Mouse (Mus musculus) hindbrain, embryonic 14.5 days (tissue): ENCODE data around the gene Dnal1. TPM values are rescaled to one million over a fixed set of nuclear protein-coding genes. Genes with fewer than 3 reads are reported as not detected.

Experiments used
- ATAC-seq: fragments of 200-750 bp; cut with Nextera tagmentation; 2 replicates; pipeline ENCODE4 v1.8.0; 2017; ENCODE audit warnings: moderate number of reproducible peaks, mild to moderate bottlenecking, moderate TSS enrichment, moderate library complexity; ENCODE audit not compliant: low FRiP score
- DNase-seq: peaks from one replicate; pipeline ENCODE4 v3.0.0-alpha.2; 2015; ENCODE audit warnings: low spot score
- H3K27ac ChIP-seq: fragments of 300-500 bp; sonication (generic); 2 replicates; pipeline ENCODE4 v1.5.1; 2014; ENCODE audit warnings: mild to moderate bottlenecking, moderate library complexity
- H3K27me3 ChIP-seq: fragments of 300-500 bp; sonication (generic); 2 replicates; pipeline ENCODE4 v1.6.1; 2014; ENCODE audit warnings: mild to moderate bottlenecking, low read length, mixed read lengths; ENCODE audit not compliant: control insufficient read depth, insufficient read depth
- H3K36me3 ChIP-seq: fragments of 300-500 bp; sonication (generic); replicated peaks from 2 replicates; pipeline ENCODE4 v1.6.1; 2014; ENCODE audit not compliant: control insufficient read depth, insufficient read depth
- H3K4me1 ChIP-seq: fragments of 300-500 bp; sonication (generic); replicated peaks from 2 replicates; pipeline ENCODE4 v1.6.1; 2014; ENCODE audit warnings: antibody characterized with exemption, low read length, mixed read lengths; ENCODE audit not compliant: control insufficient read depth, insufficient read depth
- H3K4me2 ChIP-seq: fragments of 300-500 bp; sonication (generic); replicated peaks from 2 replicates; pipeline ENCODE4 v1.6.1; 2014; ENCODE audit warnings: mild to moderate bottlenecking, moderate library complexity
- H3K4me3 ChIP-seq: fragments of 300-500 bp; sonication (generic); replicated peaks from 2 replicates; pipeline ENCODE4 v1.5.1; 2014; ENCODE audit warnings: mild to moderate bottlenecking, low read length
- H3K9ac ChIP-seq: fragments of 300-500 bp; sonication (generic); 2 replicates; pipeline ENCODE4 v1.6.1; 2014
- H3K9me3 ChIP-seq: fragments of 300-500 bp; sonication (generic); 2 replicates; pipeline ENCODE4 v1.6.1; 2016; ENCODE audit warnings: low read length; ENCODE audit not compliant: control insufficient read depth
- WGBS: fragments of 180-500 bp; shearing (Covaris S2); extraction: QIAGEN DNeasy Blood & Tissue Kit; methylation state at CpG from one replicate; pipeline ENCODE4 v1.1.7; 2014; 5-methylcytosine and 5-hydroxymethylcytosine counted together
- polyA plus RNA-seq: library from polyadenylated mRNA; unstranded; fragments of >200 nt; fragmentation: Nextera tagmentation; extraction: Ambion mirVana; gene quantifications from 2 replicates; pipeline ENCODE4 v1.2.1, GENCODE M21; 2014

Dnal1 gene
- polyA plus RNA-seq, 1 experiment from 2014 or later, result 6.3 TPM

DNA sequence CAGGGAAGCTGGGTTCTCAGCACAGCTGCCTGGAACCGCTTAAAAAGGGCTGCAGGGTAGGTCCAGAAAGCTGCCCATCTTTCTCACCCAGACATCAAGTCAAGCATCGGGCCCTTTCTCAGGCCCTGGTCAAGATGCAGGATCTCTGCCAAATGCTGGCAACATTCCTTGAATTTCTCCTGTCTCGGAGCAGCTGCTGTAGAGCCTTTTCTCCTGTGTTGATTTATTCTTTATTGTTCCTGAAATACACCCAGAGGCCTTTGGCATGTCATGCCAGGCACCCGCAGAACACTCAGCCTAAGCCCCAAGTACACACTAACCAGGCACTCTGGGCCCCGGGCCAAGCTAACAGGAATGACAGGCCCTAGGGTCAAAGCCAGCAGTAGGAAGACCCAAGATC is 72.8 kb downstream of the Dnal1 start:
- DNase-seq (peak; percentile 66), ATAC-seq (peak; percentile 55; the same call in 1 of the 2 replicates)
- Histone ChIP-seq H3K4me2 (no peak overlapping the region), H3K9me3 (no peaks in the 10 kb centered on the region), H3K27ac (no peak overlapping the region), H3K36me3 (no peaks in the 10 kb centered on the region), H3K27me3 (no peaks in the 10 kb centered on the region), H3K9ac (no peak overlapping the region), H3K4me1 (peaks cover 45% of the 10 kb centered on the region), H3K4me3 (no peak overlapping the region)
- 55% methylated on average over 5 of the region's 5 CpGs for WGBS

DNA sequence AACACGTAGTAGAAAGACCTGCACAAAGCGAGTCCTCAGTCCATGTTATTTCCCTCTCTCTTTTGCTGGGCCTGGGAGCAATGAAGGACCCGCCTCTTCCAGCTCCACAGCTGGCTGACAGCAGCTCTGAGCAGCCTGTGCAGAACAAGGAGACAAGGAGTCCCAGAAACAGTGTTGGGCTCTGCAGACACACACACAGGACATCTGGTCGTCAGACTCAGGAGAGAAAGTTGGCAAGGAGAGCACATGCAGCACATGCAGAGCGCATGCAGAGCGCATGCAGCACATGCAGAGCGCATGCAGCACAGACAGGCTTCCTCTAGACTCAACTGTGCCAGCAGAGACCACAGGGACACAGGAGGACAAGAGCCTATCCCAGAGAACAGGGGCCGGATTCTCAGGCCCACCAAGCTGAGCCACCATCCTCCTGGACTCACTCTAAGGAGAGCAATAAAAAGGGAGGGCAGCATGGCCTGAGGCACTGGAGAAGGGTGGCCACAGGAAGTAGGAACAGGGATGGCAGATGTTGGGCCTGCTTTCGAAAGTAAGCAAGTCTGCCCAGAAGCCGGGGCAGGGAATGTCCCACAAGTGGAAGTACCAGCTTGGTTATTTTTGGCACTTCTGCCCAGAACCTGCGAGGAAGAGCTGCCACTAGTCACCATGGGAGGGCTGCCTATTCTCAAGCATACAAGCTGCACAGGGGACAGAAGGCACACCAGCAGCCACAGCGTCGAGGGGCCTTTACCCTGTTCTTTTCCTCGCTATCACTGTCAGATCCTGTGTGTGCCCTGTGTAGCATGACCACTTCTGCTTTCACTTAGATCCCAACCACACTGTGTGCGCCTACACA is 73.8 kb downstream of the Dnal1 start:
- 66% methylated on average over 15 of the region's 15 CpGs for WGBS
- peaks cover 48% of the 10 kb centered on the region for H3K4me1 ChIP-seq
- no peaks in the 10 kb centered on the region for H3K27me3 ChIP-seq
- no peak overlapping the region for H3K9ac ChIP-seq
- H3K9me3 ChIP-seq, result no peaks in the 10 kb centered on the region
- ATAC-seq (no peak), DNase-seq (no peak)
- no peaks in the 10 kb centered on the region for H3K36me3 ChIP-seq
- H3K4me2 ChIP-seq, result no peak overlapping the region
- H3K4me3 ChIP-seq, result no peak overlapping the region
- peak overlapping the region; percentile 46; the same call in 1 of the 2 replicates for H3K27ac ChIP-seq

DNA sequence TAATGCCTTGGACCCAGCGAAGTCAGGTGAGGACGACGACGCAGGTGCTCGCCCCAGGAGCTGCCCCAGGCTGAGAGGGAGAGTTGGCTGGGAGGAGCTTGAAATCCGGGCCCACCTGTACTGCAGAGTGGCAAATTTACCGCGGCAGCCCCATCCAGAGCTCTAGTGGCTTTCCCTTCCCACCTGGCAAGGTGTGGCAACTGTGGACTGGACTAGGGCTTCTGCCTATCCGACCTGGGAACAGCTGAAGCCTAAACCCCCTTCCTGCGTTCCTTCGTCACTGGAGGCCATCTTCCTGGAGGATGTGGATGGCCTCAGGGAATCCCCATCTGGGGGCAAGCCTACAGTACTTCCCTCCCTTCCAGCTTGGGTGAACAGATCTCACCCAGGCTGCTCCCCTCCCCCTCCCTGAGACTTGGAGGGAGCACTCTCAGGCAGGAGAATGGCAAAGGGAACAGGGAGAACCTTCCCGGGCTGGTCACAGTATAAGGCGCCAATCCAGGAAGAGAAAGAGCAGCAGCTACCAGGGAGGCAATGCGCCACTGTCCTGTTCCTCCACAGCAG is 74.8 kb downstream of the Dnal1 start:
- Histone ChIP-seq H3K27ac (no peak overlapping the region), H3K9me3 (no peaks in the 10 kb centered on the region), H3K4me1 (peaks cover 48% of the 10 kb centered on the region), H3K9ac (no peak overlapping the region; the same call in 1 of the 2 replicates), H3K27me3 (no peaks in the 10 kb centered on the region), H3K4me2 (no peak overlapping the region), H3K4me3 (no peak overlapping the region), H3K36me3 (no peaks in the 10 kb centered on the region)
- DNase-seq (no peak), ATAC-seq (no peak)
- WGBS, result 74% methylated on average over 14 of the region's 14 CpGs

DNA sequence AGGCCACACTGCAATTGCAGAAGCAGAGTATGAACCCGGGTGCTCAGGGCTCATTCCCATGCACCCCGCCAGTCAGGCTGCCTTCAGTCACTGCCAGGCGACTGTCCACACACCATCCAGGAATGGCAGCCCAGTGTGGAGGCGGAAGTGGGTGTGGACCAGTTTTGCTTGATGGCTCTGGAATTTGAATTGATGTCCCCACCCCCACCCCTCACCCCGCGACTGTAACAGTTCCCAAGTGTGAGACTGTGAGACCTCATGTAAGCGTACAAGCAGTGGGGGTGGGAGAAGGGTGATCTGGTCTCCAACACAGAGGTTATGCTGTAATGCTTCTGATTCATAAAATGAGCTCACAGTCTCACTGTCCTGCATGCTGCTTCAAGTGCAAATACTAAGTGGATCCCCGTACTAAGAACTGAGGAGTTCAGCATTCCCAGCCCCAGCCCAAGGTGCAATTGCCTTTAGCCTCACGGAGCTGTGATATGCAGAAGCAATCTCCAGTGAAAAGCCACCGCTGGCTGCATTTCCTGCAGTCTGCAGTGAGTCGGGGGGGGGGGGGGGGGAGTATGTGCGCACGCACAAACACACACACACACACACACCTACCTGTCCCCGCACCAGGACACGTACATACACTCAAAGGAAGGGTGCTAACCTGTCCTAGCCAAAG is 76.1 kb downstream of the Dnal1 start:
- H3K9ac ChIP-seq, result no peak overlapping the region

DNA sequence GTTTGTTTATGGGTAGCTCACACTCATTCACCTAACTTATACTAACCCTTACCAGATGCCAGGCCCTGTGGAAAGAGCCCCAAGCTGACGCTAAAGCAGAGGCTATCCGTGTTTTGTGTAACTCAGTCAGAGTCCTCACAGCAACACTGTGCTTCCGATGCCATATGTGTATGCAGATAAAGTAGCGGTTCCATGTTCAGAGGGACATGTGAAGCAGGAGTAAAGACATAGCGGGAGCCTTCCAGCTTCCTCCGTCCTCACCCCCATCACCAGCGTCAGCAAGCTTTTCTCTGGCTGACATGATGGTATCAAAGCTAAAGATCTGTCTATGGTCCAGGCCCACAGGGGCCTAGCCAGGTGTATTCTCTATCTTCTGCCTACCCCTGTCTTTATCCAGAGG is 77.0 kb downstream of the Dnal1 start:
- peak overlapping the region; percentile 29; the same call in 1 of the 2 replicates for H3K9ac ChIP-seq
- H3K27me3 ChIP-seq, result no peaks in the 10 kb centered on the region
- H3K4me2 ChIP-seq, result peak overlapping the region; percentile 80
- no peak overlapping the region for H3K27ac ChIP-seq
- 66% methylated on average over 7 of the region's 7 CpGs for WGBS
- no peaks in the 10 kb centered on the region for H3K36me3 ChIP-seq
- no peaks in the 10 kb centered on the region for H3K9me3 ChIP-seq
- DNase-seq (no peak), ATAC-seq (no peak)
- peak overlapping the region; percentile 86; the same call in 1 of the 2 replicates for H3K4me3 ChIP-seq
- H3K4me1 ChIP-seq, result peaks cover 61% of the 10 kb centered on the region

More for the DNA sequence above, 76.1 kb downstream of the Dnal1 start:
- 47% methylated on average over 15 of the region's 15 CpGs for WGBS
- no peak overlapping the region for H3K4me3 ChIP-seq
- peaks cover 56% of the 10 kb centered on the region for H3K4me1 ChIP-seq
- H3K27ac ChIP-seq, result no peak overlapping the region
- H3K27me3 ChIP-seq, result no peaks in the 10 kb centered on the region
- no peaks in the 10 kb centered on the region for H3K36me3 ChIP-seq
- no peaks in the 10 kb centered on the region for H3K9me3 ChIP-seq
- DNase-seq (no peak), ATAC-seq (no peak)
- H3K4me2 ChIP-seq, result peak overlapping the region; percentile 80

DNA sequence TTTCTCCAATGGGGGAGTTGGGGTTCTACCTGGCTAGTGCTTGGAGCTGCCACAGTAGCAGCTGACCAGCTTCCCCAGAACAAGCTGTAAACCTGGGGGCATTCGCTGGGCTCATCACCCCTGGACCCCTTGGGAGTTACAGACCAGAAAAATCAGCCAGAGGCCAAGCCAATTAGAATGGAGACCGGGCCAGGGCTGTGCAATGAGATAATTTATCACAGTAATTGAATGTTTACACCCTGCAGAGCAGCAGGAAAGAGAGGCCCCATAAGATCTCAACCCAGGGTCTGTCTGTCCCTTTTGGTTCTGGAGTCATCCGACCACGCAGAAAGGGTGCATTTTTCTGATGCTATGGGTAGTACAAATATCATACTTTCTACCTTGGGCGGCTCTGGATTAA is 77.6 kb downstream of the Dnal1 start:
- 13% methylated on average over 5 of the region's 5 CpGs for WGBS
- H3K4me1 ChIP-seq, result peaks cover 64% of the 10 kb centered on the region

DNA sequence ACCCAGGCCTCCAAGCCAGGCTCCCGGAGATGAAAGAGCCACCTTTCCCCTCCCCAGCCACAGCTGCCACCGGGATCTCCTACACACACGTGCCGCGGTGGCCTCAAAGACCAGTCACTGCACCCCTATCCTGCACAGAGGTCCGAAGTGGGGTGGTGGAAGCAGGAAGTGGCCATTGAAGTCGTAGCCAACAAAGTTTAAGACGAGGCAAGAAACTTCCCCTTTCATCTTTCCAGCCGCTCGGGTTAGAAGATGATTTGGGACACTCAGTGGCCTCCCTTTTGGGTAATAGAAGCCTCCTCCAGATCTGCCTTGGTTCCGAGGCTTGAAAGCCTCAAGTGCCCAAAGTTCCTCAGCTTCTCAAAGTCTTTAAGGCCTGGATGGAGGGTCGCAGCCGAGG is 78.1 kb downstream of the Dnal1 start:
- Histone ChIP-seq H3K27me3 (no peaks in the 10 kb centered on the region), H3K9ac (peak overlapping the region; percentile 92), H3K36me3 (no peaks in the 10 kb centered on the region), H3K4me1 (peaks cover 64% of the 10 kb centered on the region), H3K27ac (peak overlapping the region; percentile 95; the same call in 1 of the 2 replicates), H3K4me3 (peak overlapping the region; percentile 86), H3K9me3 (no peaks in the 10 kb centered on the region), H3K4me2 (peak overlapping the region; percentile 80)
- ATAC-seq (no peak), DNase-seq (no peak)
- 2% methylated on average over 13 of the region's 13 CpGs for WGBS

More for the DNA sequence above, 77.6 kb downstream of the Dnal1 start:
- H3K27ac ChIP-seq, result no peak overlapping the region
- no peak for ATAC-seq
- H3K9me3 ChIP-seq, result no peaks in the 10 kb centered on the region
- peak overlapping the region; percentile 80 for H3K4me2 ChIP-seq
- no peak for DNase-seq
- H3K27me3 ChIP-seq, result no peaks in the 10 kb centered on the region
- H3K36me3 ChIP-seq, result no peaks in the 10 kb centered on the region
- peak overlapping the region; percentile 86 for H3K4me3 ChIP-seq
- peak overlapping the region; percentile 92 for H3K9ac ChIP-seq

DNA sequence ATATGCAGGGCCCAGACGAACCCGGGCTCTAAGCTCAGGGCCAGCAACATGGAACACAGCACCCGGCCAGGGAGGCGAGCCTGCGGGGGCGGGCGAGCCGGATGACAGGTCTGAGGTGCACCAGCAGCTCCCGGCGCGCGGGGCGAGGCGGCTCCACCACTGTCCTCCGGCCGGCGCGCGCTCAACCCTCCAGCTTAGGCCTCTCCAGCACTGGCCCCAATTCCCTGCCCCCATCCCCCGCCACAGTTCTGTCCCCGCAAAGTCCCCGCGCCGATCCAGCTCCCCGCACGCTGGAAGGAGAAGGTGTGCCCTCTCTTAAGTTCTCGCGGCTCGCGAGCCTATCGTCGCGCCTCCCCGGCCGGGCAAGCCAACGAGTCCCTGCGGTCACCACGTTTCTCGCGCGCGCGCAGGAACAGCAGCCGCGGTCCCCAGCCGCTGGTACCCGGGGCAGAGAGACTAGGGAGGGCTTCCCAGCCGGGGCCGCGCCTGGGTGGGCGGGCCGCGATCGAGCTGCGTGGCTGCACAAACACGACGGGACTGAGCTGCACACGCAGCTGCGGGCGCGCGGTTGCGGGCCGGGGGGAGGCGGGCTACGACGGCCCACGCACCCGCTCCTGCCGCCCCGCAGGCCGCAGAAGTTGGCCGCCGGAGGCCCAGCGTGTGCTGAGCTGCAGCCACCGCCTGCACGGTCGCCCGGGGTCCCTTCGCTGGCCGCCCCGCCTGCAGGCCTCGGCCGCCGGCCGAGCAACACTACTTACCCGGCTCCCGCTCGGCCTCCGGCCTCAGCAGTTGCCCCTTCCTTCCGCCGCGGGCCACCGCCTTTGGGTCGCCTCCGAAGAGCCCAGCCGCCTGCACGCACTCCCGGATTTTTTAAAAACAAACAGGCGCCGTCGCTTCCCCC is 78.8 kb downstream of the Dnal1 start:
- 0% methylated on average over 85 of the region's 102 CpGs for WGBS
- DNase-seq (peak; percentile 70), ATAC-seq (peak; percentile 58)
- Histone ChIP-seq H3K4me2 (peak overlapping the region; percentile 80), H3K36me3 (no peaks in the 10 kb centered on the region), H3K4me1 (peaks cover 58% of the 10 kb centered on the region), H3K9me3 (no peaks in the 10 kb centered on the region), H3K9ac (peak overlapping the region; percentile 92), H3K4me3 (peak overlapping the region; percentile 86), H3K27ac (peak overlapping the region; percentile 95), H3K27me3 (no peaks in the 10 kb centered on the region)
